In genomic region chr10:117181098-117181497, GRCm38 (mm10) we compare ENCODE assay signal across 38 mouse cellular contexts. TPM values are rescaled to one million over a fixed set of nuclear protein-coding genes. Genes with fewer than 3 reads are reported as not detected.
A peak's percentile ranks its signal among the peaks of the same experiment; 100 is the strongest.
DNase-seq lines count a peak whose midpoint lies in the region; ATAC-seq and TF ChIP-seq lines count a peak whose summit lies in the region.
"Had no signal": no experiment of that assay in that cellular context is flagged by ENCODE, and none has a peak within 500 bp of the region (broad histone marks: within the 10 kb centered on the region; RNA-seq: fewer than 3 reads in every experiment).

No protein-coding gene starts in this region.

- H3K36me3 ChIP-seq in heart, embryonic 13.5 days = no peaks in the 10 kb centered on the region
- H3K36me3 ChIP-seq in lung, embryonic 15.5 days = no peaks in the 10 kb centered on the region
- H3K36me3 ChIP-seq in C2C12 (ENCODE audit: control insufficient read depth, insufficient read depth) = no peaks in the 10 kb centered on the region
- H3K36me3 ChIP-seq in CH12.LX (replicated peaks in 1 of 2; ENCODE audit: control insufficient read depth in 1 of 2, insufficient read depth in 1 of 2, low read length in 1 of 2) = no peaks in the 10 kb centered on the region
- H3K36me3 ChIP-seq in liver, embryonic 12.5 days = no peaks in the 10 kb centered on the region
- H3K36me3 ChIP-seq: embryonic facial prominence, embryonic 12.5 days; G1E; liver, embryonic 13.5 days; midbrain, embryonic 10.5 days; midbrain, embryonic 15.5 days had no signal

- H3K9me3 ChIP-seq in heart, embryonic 13.5 days = no peaks in the 10 kb centered on the region
- no peaks in the 10 kb centered on the region for H3K9me3 ChIP-seq in lung, embryonic 15.5 days
- no peaks in the 10 kb centered on the region for H3K9me3 ChIP-seq in CH12.LX (replicated peaks; ENCODE audit: low read length)
- H3K9me3 ChIP-seq in liver, embryonic 12.5 days (replicated peaks) = no peaks in the 10 kb centered on the region
- H3K9me3 ChIP-seq: embryonic facial prominence, embryonic 12.5 days; G1E; liver, embryonic 13.5 days; midbrain, embryonic 10.5 days; midbrain, embryonic 15.5 days had no signal

- dilution Hi-C loops in CH12.LX (cut with MboI; ENCODE audit: extremely low pct_ligation_motif_present, extremely low pct_unique_long_range_greater_than_20kb, low sequenced_read_pairs) = no loop called here

- no peak overlapping the region for H3K4me2 ChIP-seq in heart, embryonic 13.5 days
- no peak overlapping the region for H3K4me2 ChIP-seq in lung, embryonic 15.5 days
- no peak overlapping the region for H3K4me2 ChIP-seq in CH12.LX (ENCODE audit: insufficient read depth, low read depth, poor library complexity, severe bottlenecking)
- no peak overlapping the region for H3K4me2 ChIP-seq in liver, embryonic 12.5 days
- H3K4me2 ChIP-seq: embryonic facial prominence, embryonic 12.5 days; hindbrain, embryonic 14.5 days; liver, embryonic 13.5 days; midbrain, embryonic 15.5 days had no signal

- H3ac ChIP-seq in C2C12 (ENCODE audit: control insufficient read depth, insufficient read length, low read depth) = no peak overlapping the region

- H3K27ac ChIP-seq in heart, embryonic 13.5 days (replicated peaks) = peak overlapping the region; percentile 56
- H3K27ac ChIP-seq in lung, embryonic 15.5 days = no peak overlapping the region
- H3K27ac ChIP-seq in CH12.LX (ENCODE audit: insufficient read depth, low read depth) = no peak overlapping the region
- no peak overlapping the region for H3K27ac ChIP-seq in liver, embryonic 12.5 days
- H3K27ac ChIP-seq: embryonic facial prominence, embryonic 12.5 days; hindbrain, embryonic 14.5 days; liver, embryonic 13.5 days; midbrain, embryonic 10.5 days; midbrain, embryonic 15.5 days had no signal

- H3K4me1 ChIP-seq in heart, embryonic 13.5 days = peaks cover 21% of the 10 kb centered on the region
- 0 out of 2 replicates have a peak, but pooled peaks cover 9% of the 10 kb centered on the region for H3K4me1 ChIP-seq in lung, embryonic 15.5 days
- no peaks in the 10 kb centered on the region for H3K4me1 ChIP-seq in lung, adult 2 months (ENCODE audit: control insufficient read depth, insufficient read depth, low read length)
- peaks cover 0 to 5% of the 10 kb centered on the region in 2 experiments; a peak in 1 of 4 replicates for H3K4me1 ChIP-seq in CH12.LX (ENCODE audit: control insufficient read depth in 1 of 2, insufficient read depth in 2 of 2)
- peaks cover 21% of the 10 kb centered on the region for H3K4me1 ChIP-seq in liver, embryonic 12.5 days
- H3K4me1 ChIP-seq: embryonic facial prominence, embryonic 12.5 days; midbrain, embryonic 15.5 days had no signal

- H3K4me3 ChIP-seq in heart, embryonic 13.5 days = no peak overlapping the region
- H3K4me3 ChIP-seq in lung, embryonic 15.5 days = no peak overlapping the region
- no peak overlapping the region for H3K4me3 ChIP-seq in lung, adult 2 months (replicated peaks; ENCODE audit: extremely low read depth, low read depth, low read length)
- H3K4me3 ChIP-seq in C2C12 (ENCODE audit: insufficient read depth, poor library complexity, severe bottlenecking) (no peak overlapping the region), CH12.LX (replicated peaks in 1 of 3; ENCODE audit: low read depth in 2 of 3, low read length in 2 of 3, poor library complexity in 1 of 3) (no peak overlapping the region)
- H3K4me3 ChIP-seq in liver, embryonic 12.5 days = no peak overlapping the region
- H3K4me3 ChIP-seq: embryonic facial prominence, embryonic 12.5 days; erythroblast, embryonic 14.5 days; liver, embryonic 13.5 days; midbrain, embryonic 10.5 days; midbrain, embryonic 15.5 days had no signal

- no peak for TF ChIP-seq CTCF in lung, adult 2 months (IDR thresholded peaks at IDR 0.05; ENCODE audit: insufficient read depth, low read length)
- TF ChIP-seq CTCF in C2C12 (IDR thresholded peaks at IDR 0.05; ENCODE audit: control insufficient read depth, insufficient read depth, insufficient read length) (no peak), CH12.LX (conservative IDR thresholded peaks at IDR 0.05 in 1 of 2, IDR thresholded peaks at IDR 0.05 in 1 of 2; ENCODE audit: low read depth in 2 of 2, low read length in 2 of 2) (no peak)

- no peak for TF ChIP-seq RAD21 in CH12.LX (IDR thresholded peaks at IDR 0.05; ENCODE audit: low read depth, low read length)

- in situ Hi-C loops in CH12.LX (cut with MboI; ENCODE audit: low pct_ligation_motif_present, low pct_unique_long_range_greater_than_20kb, low sequenced_read_pairs) = no loop called here

- no peak; the same call in 1 of the 2 replicates for ATAC-seq in heart, embryonic 13.5 days (ENCODE audit: extremely low read depth, insufficient number of reproducible peaks, low FRiP score, low TSS enrichment)
- peak; percentile 49; the same call in 1 of the 2 replicates for ATAC-seq in lung, embryonic 15.5 days (ENCODE audit: borderline replicate concordance, extremely low read depth, low FRiP score, low TSS enrichment)
- ATAC-seq in liver, embryonic 12.5 days = no peak
- ATAC-seq: forebrain, embryonic 16.5 days; intestine, postnatal 0 days; midbrain, embryonic 15.5 days had no signal

- TF ChIP-seq EP300 in CH12.LX (IDR thresholded peaks at IDR 0.05; ENCODE audit: low read length) = no peak

- no peaks in the 10 kb centered on the region for H3K27me3 ChIP-seq in heart, embryonic 13.5 days (replicated peaks)
- no peaks in the 10 kb centered on the region for H3K27me3 ChIP-seq in lung, embryonic 15.5 days
- no peaks in the 10 kb centered on the region for H3K27me3 ChIP-seq in C2C12 (ENCODE audit: control insufficient read depth, insufficient read depth, insufficient read length)
- H3K27me3 ChIP-seq in CH12.LX (replicated peaks) = no peaks in the 10 kb centered on the region
- H3K27me3 ChIP-seq in liver, embryonic 12.5 days (replicated peaks) = no peaks in the 10 kb centered on the region
- H3K27me3 ChIP-seq: embryonic facial prominence, embryonic 12.5 days; liver, embryonic 13.5 days; midbrain, embryonic 15.5 days had no signal

- H3K79me3 ChIP-seq in C2C12 (ENCODE audit: low read depth) = no peaks in the 10 kb centered on the region

- DNase-seq in heart, adult 11 months = no peak
- DNase-seq in lung, adult 2 months = no peak
- peak; percentile 6 for DNase-seq in CH12.LX (ENCODE audit: extremely low read depth)
- DNase-seq in cerebellum, adult 18-20 months = no peak
- DNase-seq: adrenal gland, adult 8-10 months; B cell, adult 2 months; cerebellum, adult 9-10 months; cerebellum, postnatal 36 days; kidney, adult 9 months; kidney, postnatal 10 days; layer of hippocampus, postnatal 36 days; left cerebral cortex, postnatal 4 days; liver, embryonic 13.5 days; lung, postnatal 10 days; spleen, adult 18-20 months; thymus, postnatal 14 days had no signal

- no peaks in the 10 kb centered on the region for H3K79me2 ChIP-seq in C2C12 (ENCODE audit: control insufficient read depth, insufficient read depth)
- H3K79me2 ChIP-seq in CH12.LX (replicated peaks; ENCODE audit: control insufficient read depth, extremely low read depth, insufficient read depth, poor library complexity, severe bottlenecking) = no peaks in the 10 kb centered on the region

- WGBS in heart, embryonic 13.5 days = 25% methylated on average over 3 of the region's 3 CpGs
- WGBS in lung, embryonic 15.5 days = 17% methylated on average over 3 of the region's 3 CpGs
- 27% methylated on average over 3 of the region's 3 CpGs for WGBS in lung, adult 2 months
- WGBS in liver, embryonic 12.5 days (ENCODE audit: insufficient replicate concordance) = 33% methylated on average over 3 of the region's 3 CpGs

- TF ChIP-seq POLR2A in lung, adult 2 months (IDR thresholded peaks at IDR 0.05; ENCODE audit: borderline replicate concordance, extremely low read depth, low read depth, low read length) = no peak
- no peak for TF ChIP-seq POLR2A in CH12.LX (IDR thresholded peaks at IDR 0.05; ENCODE audit: low read depth, low read length)

- H3K9ac ChIP-seq in heart, embryonic 13.5 days = peak overlapping the region; percentile 21; the same call in 1 of the 2 replicates
- H3K9ac ChIP-seq in lung, embryonic 15.5 days = no peak overlapping the region
- H3K9ac ChIP-seq in CH12.LX (ENCODE audit: insufficient read depth, low read depth) = no peak overlapping the region
- no peak overlapping the region for H3K9ac ChIP-seq in liver, embryonic 12.5 days
- H3K9ac ChIP-seq: embryonic facial prominence, embryonic 12.5 days; hindbrain, embryonic 14.5 days; liver, embryonic 13.5 days; midbrain, embryonic 15.5 days had no signal

TF ChIP-seq in C2C12, 6 proteins besides CTCF, POLR2A, EP300 and RAD21 (continues in another document):
- peak; percentile 82 for TF ChIP-seq USF1 (IDR thresholded peaks at IDR 0.05; ENCODE audit: low read depth)

TF ChIP-seq in CH12.LX, 34 proteins besides CTCF, POLR2A, EP300 and RAD21 (continues in another document):
- no peak for TF ChIP-seq ETS1 (conservative IDR thresholded peaks at IDR 0.05; ENCODE audit: low read depth, low read length)

RNA-seq across cellular contexts. Expression of gene Frs2, which starts 32.8 kb away (rescaled TPM):
- polyA plus RNA-seq in heart, embryonic 13.5 days (2015; fragmentation: Nextera tagmentation; extraction: Ambion mirVana) = 14.7 and 16.2 TPM in 2 replicates
- 14.5 and 17.4 TPM in 2 replicates for polyA plus RNA-seq in lung, embryonic 15.5 days (2015; fragmentation: Nextera tagmentation; extraction: Ambion mirVana)
- polyA plus RNA-seq in lung, adult 2 months (2012; rRNA removed) = 9.8 and 14.9 TPM in 2 replicates
- 11.0 TPM for polyA plus RNA-seq in C2C12 (2012; fragmentation: generic; extraction: Trizol)
- 5.6 and 5.7 TPM in 2 replicates for total RNA-seq in CH12.LX (2012; rRNA removed)
- 3.8 and 4.3 TPM in 2 replicates for total RNA-seq in CH12.LX (2014; rRNA removed)
- polyA plus RNA-seq in CH12.LX (2012; ENCODE audit: insufficient read length, low read depth) = 10.3 and 10.4 TPM in 2 replicates
- polyA plus RNA-seq in liver, embryonic 12.5 days (2016; fragmentation: Nextera tagmentation; extraction: Ambion mirVana) = 11.3 and 13.3 TPM in 2 replicates

RNA-seq across cellular contexts. Expression of gene Yeats4, which starts 43.2 kb away (rescaled TPM):
- 46.6 and 54.1 TPM in 2 replicates for polyA plus RNA-seq in heart, embryonic 13.5 days (2015; fragmentation: Nextera tagmentation; extraction: Ambion mirVana)
- polyA plus RNA-seq in lung, embryonic 15.5 days (2015; fragmentation: Nextera tagmentation; extraction: Ambion mirVana) = 59.3 and 60.6 TPM in 2 replicates
- polyA plus RNA-seq in lung, adult 2 months (2012; rRNA removed) = 19.8 and 21.3 TPM in 2 replicates
- polyA plus RNA-seq in C2C12 (2012; fragmentation: generic; extraction: Trizol) (40.8 TPM), CH12.LX (2012; ENCODE audit: insufficient read length, low read depth) (123 and 133 TPM in 2 replicates)
- total RNA-seq in CH12.LX (2012; rRNA removed) (50.3 and 54.4 TPM in 2 replicates), CH12.LX (2014; rRNA removed) (109 and 110 TPM in 2 replicates)
- polyA plus RNA-seq in liver, embryonic 12.5 days (2016; fragmentation: Nextera tagmentation; extraction: Ambion mirVana) = 54.0 and 61.9 TPM in 2 replicates

RNA-seq across cellular contexts. Expression of gene 9530003J23Rik, which starts 57.4 kb away (rescaled TPM):
- not detected in 2 replicates for polyA plus RNA-seq in heart, embryonic 13.5 days (2015; fragmentation: Nextera tagmentation; extraction: Ambion mirVana)
- not detected in 2 replicates for polyA plus RNA-seq in lung, embryonic 15.5 days (2015; fragmentation: Nextera tagmentation; extraction: Ambion mirVana)
- polyA plus RNA-seq in lung, adult 2 months (2012; rRNA removed) = 0.14 and 0.27 TPM in 2 replicates
- polyA plus RNA-seq in C2C12 (2012; fragmentation: generic; extraction: Trizol) (0.07 TPM), CH12.LX (2012; ENCODE audit: insufficient read length, low read depth) (not detected in 2 replicates)
- total RNA-seq in CH12.LX (2012; rRNA removed) (not detected in 2 replicates), CH12.LX (2014; rRNA removed) (not detected in 2 replicates)
- polyA plus RNA-seq in liver, embryonic 12.5 days (2016; fragmentation: Nextera tagmentation; extraction: Ambion mirVana) = not detected in 2 replicates
- total RNA-seq: adrenal gland, adult 8-10 months; gastrocnemius, adult 8-10 months; gastrocnemius, postnatal 4 days; hematopoietic stem cell, adult 5-6 weeks; layer of hippocampus, postnatal 36 days; left cerebral cortex, postnatal 4 days; megakaryocyte progenitor cell, adult 5-6 weeks; neutrophil, adult 5-6 weeks had no signal
- polyA plus RNA-seq: embryonic facial prominence, embryonic 12.5 days; erythroblast, embryonic 14.5 days; forebrain, embryonic 11.5 days; forebrain, embryonic 16.5 days; G1E; hindbrain, embryonic 14.5 days; intestine, postnatal 0 days; large intestine, adult 2 months; limb, embryonic 14.5 days; liver, embryonic 13.5 days; midbrain, embryonic 10.5 days; midbrain, embryonic 15.5 days; neural tube, embryonic 11.5 days; urinary bladder, adult 2 months had no signal
